Mouse (Mus musculus): Measurements from ENCODE around the gene Trak1. TPM values are rescaled to one million over a fixed set of nuclear protein-coding genes. Genes with fewer than 3 reads are reported as not detected.

Trak1 gene
- polyA plus RNA-seq, 1 experiment = 103 TPM

DNA sequence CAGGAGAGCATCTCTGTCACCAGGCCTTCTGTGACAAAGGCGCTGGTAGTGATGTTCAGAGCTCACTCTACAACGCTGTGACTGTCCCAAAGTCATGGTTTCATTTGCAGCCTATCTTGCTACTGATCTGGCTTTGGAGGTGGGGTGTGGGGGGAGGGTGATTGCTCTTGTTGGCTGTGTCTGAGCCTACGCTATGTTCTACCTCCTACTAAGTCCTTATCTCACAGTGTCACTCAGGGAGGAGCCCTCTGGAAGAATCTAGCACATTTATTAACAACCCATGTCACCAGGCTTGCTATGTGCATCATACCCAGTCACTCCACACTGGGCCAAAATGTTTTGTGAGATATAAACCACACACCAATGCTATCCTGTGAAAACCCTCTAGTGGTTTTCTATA lies 129.1 kb downstream of the Trak1 start:
- WGBS = 53% methylated on average over 3 of the region's 3 CpGs
- Histone ChIP-seq H3K27me3 (ENCODE audit: control insufficient read depth, insufficient read depth, low read length) (no peaks in the 10 kb centered on the region), H3K4me3 (replicated peaks; ENCODE audit: insufficient read depth, low read depth, low read length) (no peak overlapping the region), H3K4me1 (ENCODE audit: control insufficient read depth, insufficient read depth, low read length) (peaks cover 71% of the 10 kb centered on the region), H3K27ac (ENCODE audit: insufficient read depth, low read length) (peak overlapping the region; percentile 17; the same call in 1 of the 2 replicates)
- TF ChIP-seq CTCF (IDR thresholded peaks at IDR 0.05; ENCODE audit: borderline replicate concordance, insufficient read depth, low read depth, low read length) (no peak), POLR2A (IDR thresholded peaks at IDR 0.05; ENCODE audit: borderline replicate concordance, insufficient read depth, low read length) (no peak)
- DNase-seq = no peak

DNA sequence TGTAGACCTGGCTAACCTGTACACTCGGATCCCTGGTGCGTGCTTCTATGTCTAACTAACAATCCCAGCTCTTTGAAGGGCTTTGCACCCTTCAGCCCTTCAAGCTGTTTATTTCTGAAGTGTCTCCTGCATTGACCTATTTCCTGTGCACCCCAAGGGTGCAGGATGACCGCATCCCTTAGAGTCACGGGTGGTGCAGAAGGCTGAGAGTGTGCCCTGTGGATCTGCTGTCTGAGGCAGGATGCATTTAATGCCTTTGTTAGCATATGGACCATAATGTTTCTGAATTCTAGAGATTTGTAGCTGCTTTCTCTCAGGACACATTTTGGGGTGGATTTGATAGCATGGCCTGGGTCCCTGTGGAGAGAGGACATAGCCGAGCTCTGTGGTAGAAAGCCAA lies 129.6 kb downstream of the Trak1 start:
- Histone ChIP-seq H3K27me3 (ENCODE audit: control insufficient read depth, insufficient read depth, low read length) (no peaks in the 10 kb centered on the region), H3K4me1 (ENCODE audit: control insufficient read depth, insufficient read depth, low read length) (peaks cover 68% of the 10 kb centered on the region)

DNA sequence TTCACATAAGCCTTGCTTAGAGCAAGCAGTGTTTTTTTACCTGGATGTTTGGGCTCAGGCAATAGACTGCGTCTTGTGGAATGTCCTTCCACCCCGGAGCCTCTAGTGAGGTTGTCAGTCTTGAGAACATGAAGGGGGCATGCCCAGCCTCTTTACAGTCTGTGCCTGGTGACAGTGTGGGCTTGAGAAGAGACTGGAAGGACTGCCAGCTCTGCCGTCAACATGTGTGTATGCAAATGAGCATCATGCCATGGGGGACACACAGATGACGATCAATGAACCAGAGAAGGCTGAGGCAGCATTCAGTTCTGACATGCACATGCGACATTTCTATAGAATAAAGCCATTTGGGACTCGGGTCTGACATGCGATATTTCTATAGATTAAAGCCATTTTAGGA lies 132.3 kb downstream of the Trak1 start:
- TF ChIP-seq POLR2A (IDR thresholded peaks at IDR 0.05; ENCODE audit: borderline replicate concordance, insufficient read depth, low read length) (no peak), CTCF (IDR thresholded peaks at IDR 0.05; ENCODE audit: borderline replicate concordance, insufficient read depth, low read depth, low read length) (no peak)
- Histone ChIP-seq H3K27ac (ENCODE audit: insufficient read depth, low read length) (no peak overlapping the region), H3K4me3 (replicated peaks; ENCODE audit: insufficient read depth, low read depth, low read length) (no peak overlapping the region), H3K27me3 (ENCODE audit: control insufficient read depth, insufficient read depth, low read length) (no peaks in the 10 kb centered on the region), H3K4me1 (ENCODE audit: control insufficient read depth, insufficient read depth, low read length) (peaks cover 67% of the 10 kb centered on the region)
- no peak for DNase-seq
- 73% methylated on average over 7 of the region's 7 CpGs for WGBS

More for the DNA sequence above, 129.6 kb downstream of the Trak1 start:
- DNase-seq = peak in 1 of 2 experiments; percentile 60
- Histone ChIP-seq H3K27ac (ENCODE audit: insufficient read depth, low read length) (peak overlapping the region; percentile 17; the same call in 1 of the 2 replicates), H3K4me3 (replicated peaks; ENCODE audit: insufficient read depth, low read depth, low read length) (no peak overlapping the region)
- WGBS = 24% methylated on average over 5 of the region's 5 CpGs
- no peak for TF ChIP-seq POLR2A (IDR thresholded peaks at IDR 0.05; ENCODE audit: borderline replicate concordance, insufficient read depth, low read length)
- TF ChIP-seq CTCF (IDR thresholded peaks at IDR 0.05; ENCODE audit: borderline replicate concordance, insufficient read depth, low read depth, low read length) = no peak

DNA sequence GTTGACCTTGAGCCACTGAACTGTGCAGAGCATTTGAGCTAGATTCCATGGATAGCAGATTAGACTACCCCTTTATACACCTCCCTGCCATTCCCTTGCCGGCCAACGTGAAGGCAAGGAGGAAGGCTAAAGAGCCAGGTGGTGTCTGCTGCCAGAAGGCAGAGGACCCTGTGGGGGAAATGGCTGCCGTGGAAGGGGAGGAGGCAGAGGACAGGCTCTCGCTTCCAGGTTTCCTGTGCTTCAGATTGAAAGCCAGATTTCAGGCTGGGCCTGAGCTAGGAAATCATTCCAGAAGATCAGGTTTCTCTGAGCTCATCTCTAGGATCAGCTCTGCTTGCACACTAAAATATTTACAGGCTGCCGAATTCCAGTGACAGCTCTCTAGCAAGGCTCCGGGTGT lies 133.1 kb downstream of the Trak1 start:
- DNase-seq = no peak
- TF ChIP-seq POLR2A (IDR thresholded peaks at IDR 0.05; ENCODE audit: borderline replicate concordance, insufficient read depth, low read length) (no peak), CTCF (IDR thresholded peaks at IDR 0.05; ENCODE audit: borderline replicate concordance, insufficient read depth, low read depth, low read length) (no peak)
- WGBS = 8% methylated on average over 6 of the region's 6 CpGs
- no peak overlapping the region for H3K4me3 ChIP-seq (replicated peaks; ENCODE audit: insufficient read depth, low read depth, low read length)
- peaks cover 66% of the 10 kb centered on the region for H3K4me1 ChIP-seq (ENCODE audit: control insufficient read depth, insufficient read depth, low read length)
- peak overlapping the region; percentile 18; the same call in 1 of the 2 replicates for H3K27ac ChIP-seq (ENCODE audit: insufficient read depth, low read length)
- H3K27me3 ChIP-seq (ENCODE audit: control insufficient read depth, insufficient read depth, low read length) = no peaks in the 10 kb centered on the region

DNA sequence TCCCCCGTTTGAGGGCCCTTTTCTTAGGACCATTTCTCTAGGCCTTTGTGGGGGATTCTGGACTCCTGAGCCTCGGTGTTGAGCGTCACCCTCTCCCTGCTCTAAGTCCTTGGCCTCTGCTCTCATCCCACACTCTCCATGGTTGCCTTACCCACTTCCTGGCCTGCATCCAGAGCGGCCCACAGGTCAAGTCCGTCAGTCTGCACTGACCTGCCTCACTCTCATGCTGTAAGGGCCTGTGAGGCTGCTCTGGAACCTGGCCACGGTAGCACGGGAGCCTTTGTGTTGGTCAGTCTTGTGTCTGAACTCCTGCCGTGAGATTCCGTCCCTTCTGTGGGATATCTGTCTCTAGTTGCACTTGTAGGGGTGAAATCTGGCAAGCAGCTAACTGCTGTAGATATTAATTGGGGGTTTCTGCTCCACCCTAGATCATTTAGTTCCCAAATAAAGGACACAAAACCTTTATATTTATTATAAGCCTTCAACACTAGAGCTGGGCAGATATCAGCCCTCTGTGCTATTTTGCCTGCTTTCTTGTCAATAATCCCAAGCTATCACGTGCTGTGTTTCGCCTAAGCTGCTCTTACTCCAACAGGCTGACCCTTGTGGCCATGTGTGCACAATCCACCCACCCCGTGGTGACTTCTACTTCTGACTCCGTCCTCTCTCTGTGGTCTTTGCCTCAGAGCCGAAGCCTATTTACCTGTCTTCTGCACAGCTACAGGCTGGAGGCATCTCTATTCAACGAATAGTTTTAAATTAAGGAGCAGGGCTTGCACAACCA lies 136.6 kb downstream of the Trak1 start:
- DNase-seq = no peak
- Histone ChIP-seq H3K4me1 (ENCODE audit: control insufficient read depth, insufficient read depth, low read length) (peaks cover 58% of the 10 kb centered on the region), H3K27me3 (ENCODE audit: control insufficient read depth, insufficient read depth, low read length) (no peaks in the 10 kb centered on the region), H3K4me3 (replicated peaks; ENCODE audit: insufficient read depth, low read depth, low read length) (no peak overlapping the region), H3K27ac (ENCODE audit: insufficient read depth, low read length) (no peak overlapping the region)
- TF ChIP-seq POLR2A (IDR thresholded peaks at IDR 0.05; ENCODE audit: borderline replicate concordance, insufficient read depth, low read length) (no peak), CTCF (IDR thresholded peaks at IDR 0.05; ENCODE audit: borderline replicate concordance, insufficient read depth, low read depth, low read length) (no peak)
- WGBS = 56% methylated on average over 15 of the region's 15 CpGs

DNA sequence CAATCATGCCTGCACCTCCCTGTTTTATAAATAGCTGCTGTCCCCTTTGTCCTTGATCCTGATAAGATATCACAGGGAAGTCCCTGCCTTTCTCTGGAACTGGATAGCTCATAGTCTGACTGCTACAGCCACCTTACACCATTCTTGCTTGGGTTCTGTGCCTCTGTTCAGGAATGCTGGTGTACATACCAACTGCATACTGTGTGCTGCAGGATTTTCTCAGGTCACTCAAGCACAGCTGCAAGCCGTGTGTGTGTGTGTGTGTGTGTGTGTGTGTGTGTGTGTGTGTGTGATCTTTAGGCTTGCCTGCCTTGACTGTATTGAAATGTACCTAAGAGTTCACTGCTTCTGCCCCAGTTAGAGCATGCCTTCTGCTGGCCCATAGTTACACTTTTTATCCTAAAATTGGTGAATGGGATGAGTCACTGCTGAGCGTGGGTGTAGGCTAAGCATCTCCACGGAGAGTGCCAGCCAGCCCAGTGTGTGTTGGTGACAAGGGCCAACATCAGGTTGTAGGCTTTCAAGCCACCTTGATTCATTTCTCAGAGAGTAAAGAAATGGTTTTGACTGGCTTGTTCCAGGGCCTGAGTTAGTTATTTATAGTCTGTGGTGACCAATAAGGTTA lies 138.1 kb downstream of the Trak1 start:
- Histone ChIP-seq H3K4me3 (replicated peaks; ENCODE audit: insufficient read depth, low read depth, low read length) (no peak overlapping the region), H3K4me1 (ENCODE audit: control insufficient read depth, insufficient read depth, low read length) (peaks cover 56% of the 10 kb centered on the region), H3K27ac (ENCODE audit: insufficient read depth, low read length) (0 out of 2 replicates have a peak overlapping the region, but pooled peaks have one; percentile 18), H3K27me3 (ENCODE audit: control insufficient read depth, insufficient read depth, low read length) (no peaks in the 10 kb centered on the region)
- TF ChIP-seq POLR2A (IDR thresholded peaks at IDR 0.05; ENCODE audit: borderline replicate concordance, insufficient read depth, low read length) (no peak), CTCF (IDR thresholded peaks at IDR 0.05; ENCODE audit: borderline replicate concordance, insufficient read depth, low read depth, low read length) (no peak)
- peak; percentile 72 to 86 for DNase-seq
- WGBS = 13% methylated on average over 3 of the region's 3 CpGs

DNA sequence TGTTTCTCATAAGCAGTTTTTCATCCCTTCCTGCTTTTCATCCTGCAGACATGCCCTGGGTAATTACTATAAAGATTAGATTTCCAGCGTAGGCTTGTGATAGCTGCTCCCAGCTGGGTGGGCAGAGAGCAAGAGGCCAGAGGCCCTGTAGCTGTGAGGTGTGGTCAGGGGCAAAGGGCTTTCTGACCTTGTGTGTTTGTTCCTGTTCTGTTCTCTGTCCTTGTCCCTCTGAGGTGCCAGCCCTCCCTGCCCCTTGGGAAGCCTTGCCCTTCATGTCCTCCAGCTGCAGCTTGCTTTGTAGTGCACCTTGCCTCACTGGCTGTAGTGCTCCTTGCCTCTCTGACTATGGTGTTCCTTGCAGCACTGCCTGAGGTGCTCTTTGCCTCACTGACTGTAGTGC lies 139.2 kb downstream of the Trak1 start:
- WGBS = 81% methylated on average over 1 of the region's 1 CpGs
- TF ChIP-seq CTCF (IDR thresholded peaks at IDR 0.05; ENCODE audit: borderline replicate concordance, insufficient read depth, low read depth, low read length) (no peak), POLR2A (IDR thresholded peaks at IDR 0.05; ENCODE audit: borderline replicate concordance, insufficient read depth, low read length) (no peak)

DNA sequence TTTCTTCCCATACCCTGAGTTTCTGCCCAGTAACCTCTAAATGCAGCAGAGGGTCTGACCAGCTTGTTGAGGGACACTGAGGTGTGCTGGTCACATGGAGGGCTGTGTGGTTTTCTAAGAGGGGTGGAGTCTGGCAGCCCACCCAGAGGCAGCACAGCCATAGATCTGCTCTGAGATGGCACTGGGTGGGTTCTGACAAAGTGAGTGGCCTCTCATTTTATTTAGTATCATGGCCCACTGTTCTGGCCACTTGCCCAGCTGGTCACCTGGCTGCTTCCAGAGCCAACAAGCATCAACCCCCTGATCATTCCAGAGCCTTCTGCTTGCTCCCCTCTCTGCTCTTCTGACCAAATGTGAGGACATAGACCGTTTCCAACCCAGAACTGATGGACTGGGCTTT lies 144.8 kb downstream of the Trak1 start:
- WGBS = 17% methylated on average over 1 of the region's 1 CpGs
- H3K4me1 ChIP-seq (ENCODE audit: control insufficient read depth, insufficient read depth, low read length) = peaks cover 64% of the 10 kb centered on the region
- no peaks in the 10 kb centered on the region for H3K27me3 ChIP-seq (ENCODE audit: control insufficient read depth, insufficient read depth, low read length)
- H3K4me3 ChIP-seq (replicated peaks; ENCODE audit: insufficient read depth, low read depth, low read length) = no peak overlapping the region
- no peak for DNase-seq
- no peak overlapping the region for H3K27ac ChIP-seq (ENCODE audit: insufficient read depth, low read length)
- no peak for TF ChIP-seq CTCF (IDR thresholded peaks at IDR 0.05; ENCODE audit: borderline replicate concordance, insufficient read depth, low read depth, low read length)
- no peak for TF ChIP-seq POLR2A (IDR thresholded peaks at IDR 0.05; ENCODE audit: borderline replicate concordance, insufficient read depth, low read length)

More for the DNA sequence above, 139.2 kb downstream of the Trak1 start:
- Histone ChIP-seq H3K4me1 (ENCODE audit: control insufficient read depth, insufficient read depth, low read length) (peaks cover 57% of the 10 kb centered on the region), H3K27ac (ENCODE audit: insufficient read depth, low read length) (no peak overlapping the region), H3K27me3 (ENCODE audit: control insufficient read depth, insufficient read depth, low read length) (no peaks in the 10 kb centered on the region), H3K4me3 (replicated peaks; ENCODE audit: insufficient read depth, low read depth, low read length) (no peak overlapping the region)
- DNase-seq = no peak

All from cerebellum, adult 2 months (tissue).